Mouse (Mus musculus) liver, adult 2 months (tissue): Measurements from ENCODE around the gene Strn4.
A peak's percentile ranks its signal among the peaks of the same experiment; 100 is the strongest.

Experiments
- CTCF ChIP-seq: fragments of 200-500 bp; IDR thresholded peaks from 2 replicates; pipeline ENCODE4 v1.5.1; 2011; ENCODE audit warnings: low read depth, low read length, control low read depth
- POLR2A ChIP-seq: fragments of 200-500 bp; IDR thresholded peaks from 2 replicates; pipeline ENCODE4 v1.6.1; 2011; ENCODE audit warnings: low read length, control low read depth; ENCODE audit not compliant: insufficient read depth; ENCODE audit errors: extremely low read depth

DNA sequence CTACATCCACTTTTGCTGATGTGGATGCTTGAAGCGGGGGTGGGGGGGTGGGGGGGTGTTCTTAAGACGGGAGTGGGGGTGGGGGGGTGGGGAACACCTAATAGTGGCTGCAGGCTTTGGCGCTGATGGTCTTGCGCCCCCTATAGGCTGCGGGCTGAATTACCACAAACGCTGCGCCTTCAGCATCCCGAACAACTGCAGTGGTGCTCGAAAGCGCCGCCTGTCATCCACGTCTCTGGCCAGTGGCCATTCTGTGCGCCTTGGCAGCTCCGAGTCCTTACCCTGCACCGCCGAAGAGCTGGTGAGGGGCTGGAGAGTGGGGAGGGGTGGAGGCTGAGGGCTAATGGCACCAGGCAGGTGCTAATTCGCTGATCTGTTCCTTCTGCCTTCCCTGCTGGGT lies 32.9 kb downstream of the Strn4 start:
- TF ChIP-seq POLR2A = no peak
- TF ChIP-seq CTCF = peak; percentile 79
